Mouse (Mus musculus): ENCODE data around the gene Rnase1. TPM values are rescaled to one million over a fixed set of nuclear protein-coding genes. Genes with fewer than 3 reads are reported as not detected.
"Not testable (repeated sequence)": the region's sequence is repeated elsewhere in the genome, so short reads cannot be mapped to it uniquely, and the experiment has no call there.

Rnase1 gene
- total RNA-seq (2014; rRNA removed; ENCODE audit: low replicate concordance) (not detected in 2 replicates), polyA plus RNA-seq (2015; fragmentation: Nextera tagmentation; extraction: Ambion mirVana) (0.23 and 0.67 TPM in 2 replicates)

- no peak within 1 kb of the TSS for H3K27ac ChIP-seq (ENCODE audit: low read depth)
- no peaks in the 10 kb centered on the region for H3K36me3 ChIP-seq (replicated peaks; ENCODE audit: control insufficient read depth, insufficient read depth, low read length)
- no peak within 1 kb of the TSS for H3K4me3 ChIP-seq (ENCODE audit: low read depth, low read length)
- no peak for DNase-seq (ENCODE audit: low spot score)
- TF ChIP-seq CTCF (IDR thresholded peaks at IDR 0.05; ENCODE audit: low read depth): no peak
- no peak for TF ChIP-seq EP300 (IDR thresholded peaks at IDR 0.05; ENCODE audit: low read depth)
- no peak within 1 kb of the TSS for H3K9ac ChIP-seq (replicated peaks; ENCODE audit: low read depth, low read length)
- no peak within 1 kb of the TSS for H3K4me2 ChIP-seq (ENCODE audit: low read depth, low read length)
- WGBS: 52% methylated on average over 2 of the region's 2 CpGs
- H3K4me1 ChIP-seq (ENCODE audit: control insufficient read depth, insufficient read depth): peaks cover 13% of the 10 kb centered on the region
- no peaks in the 10 kb centered on the region for H3K27me3 ChIP-seq (ENCODE audit: control insufficient read depth, insufficient read depth, low read length)
- no peaks in the 10 kb centered on the region for H3K9me3 ChIP-seq (replicated peaks; ENCODE audit: control insufficient read depth, low read length)
- no peak for ATAC-seq (ENCODE audit: insufficient read depth, low read depth)
Measured at GRCm38 (mm10) chr14:51146685-51147084, at the start of gene Rnase1. Rnase1 (minus strand) TSS chr14:51146785.

- Histone ChIP-seq H3K9me3 (replicated peaks; ENCODE audit: control insufficient read depth, low read length) (no peaks in the 10 kb centered on the region), H3K4me2 (ENCODE audit: low read depth, low read length) (no peak overlapping the region), H3K27me3 (ENCODE audit: control insufficient read depth, insufficient read depth, low read length) (no peaks in the 10 kb centered on the region), H3K36me3 (replicated peaks; ENCODE audit: control insufficient read depth, insufficient read depth, low read length) (no peaks in the 10 kb centered on the region), H3K27ac (ENCODE audit: low read depth) (no peak overlapping the region), H3K4me3 (ENCODE audit: low read depth, low read length) (no peak overlapping the region), H3K4me1 (ENCODE audit: control insufficient read depth, insufficient read depth) (no peaks in the 10 kb centered on the region; the same call in 1 of the 2 replicates), H3K9ac (replicated peaks; ENCODE audit: low read depth, low read length) (no peak overlapping the region)
- peak; percentile 39; the same call in 1 of the 2 replicates for ATAC-seq (ENCODE audit: insufficient read depth, low read depth)
- peak; percentile 15 for DNase-seq (ENCODE audit: low spot score)
- 76% methylated on average over 4 of the region's 4 CpGs for WGBS
- TF ChIP-seq CTCF (IDR thresholded peaks at IDR 0.05; ENCODE audit: low read depth): no peak
- TF ChIP-seq EP300 (IDR thresholded peaks at IDR 0.05; ENCODE audit: low read depth): no peak
Measured at GRCm38 (mm10) chr14:51195681-51196080, 49.1 kb upstream of the Rnase1 start.

- not testable (repeated sequence) for H3K27ac ChIP-seq (ENCODE audit: low read depth); H3K4me3 ChIP-seq (ENCODE audit: low read depth, low read length); H3K27me3 ChIP-seq (ENCODE audit: control insufficient read depth, insufficient read depth, low read length); DNase-seq (ENCODE audit: low spot score); H3K4me1 ChIP-seq (ENCODE audit: control insufficient read depth, insufficient read depth); H3K9me3 ChIP-seq (replicated peaks; ENCODE audit: control insufficient read depth, low read length); H3K9ac ChIP-seq (replicated peaks; ENCODE audit: low read depth, low read length); H3K4me2 ChIP-seq (ENCODE audit: low read depth, low read length); ATAC-seq (ENCODE audit: insufficient read depth, low read depth); H3K36me3 ChIP-seq (replicated peaks; ENCODE audit: control insufficient read depth, insufficient read depth, low read length)
- 71% methylated on average over 2 of the region's 2 CpGs for WGBS
Measured at GRCm38 (mm10) chr14:51181051-51181450, 34.5 kb upstream of the Rnase1 start.

- DNase-seq (ENCODE audit: low spot score) (no peak), ATAC-seq (ENCODE audit: insufficient read depth, low read depth) (no peak)
- Histone ChIP-seq H3K9me3 (replicated peaks; ENCODE audit: control insufficient read depth, low read length) (no peaks in the 10 kb centered on the region), H3K4me2 (ENCODE audit: low read depth, low read length) (no peak overlapping the region), H3K4me3 (ENCODE audit: low read depth, low read length) (no peak overlapping the region), H3K27ac (ENCODE audit: low read depth) (no peak overlapping the region), H3K27me3 (ENCODE audit: control insufficient read depth, insufficient read depth, low read length) (no peaks in the 10 kb centered on the region), H3K9ac (replicated peaks; ENCODE audit: low read depth, low read length) (no peak overlapping the region), H3K4me1 (ENCODE audit: control insufficient read depth, insufficient read depth) (no peaks in the 10 kb centered on the region), H3K36me3 (replicated peaks; ENCODE audit: control insufficient read depth, insufficient read depth, low read length) (no peaks in the 10 kb centered on the region)
- no peak for TF ChIP-seq EP300 (IDR thresholded peaks at IDR 0.05; ENCODE audit: low read depth)
- TF ChIP-seq CTCF (IDR thresholded peaks at IDR 0.05; ENCODE audit: low read depth): no peak
- 74% methylated on average over 4 of the region's 4 CpGs for WGBS
Measured at GRCm38 (mm10) chr14:51173843-51174242, 27.3 kb upstream of the Rnase1 start.

- 57% methylated on average over 4 of the region's 4 CpGs for WGBS
- not testable (repeated sequence) for H3K9ac ChIP-seq (replicated peaks; ENCODE audit: low read depth, low read length); H3K36me3 ChIP-seq (replicated peaks; ENCODE audit: control insufficient read depth, insufficient read depth, low read length); H3K9me3 ChIP-seq (replicated peaks; ENCODE audit: control insufficient read depth, low read length); H3K4me2 ChIP-seq (ENCODE audit: low read depth, low read length); H3K27me3 ChIP-seq (ENCODE audit: control insufficient read depth, insufficient read depth, low read length); ATAC-seq (ENCODE audit: insufficient read depth, low read depth); H3K27ac ChIP-seq (ENCODE audit: low read depth); H3K4me3 ChIP-seq (ENCODE audit: low read depth, low read length); H3K4me1 ChIP-seq (ENCODE audit: control insufficient read depth, insufficient read depth); DNase-seq (ENCODE audit: low spot score)
Measured at GRCm38 (mm10) chr14:51172947-51173346, 26.4 kb upstream of the Rnase1 start.

GRCm38 (mm10) chr14:51172095-51172865 lies 25.7 kb upstream of the Rnase1 start:
- H3K27ac ChIP-seq (ENCODE audit: low read depth); H3K9me3 ChIP-seq (replicated peaks; ENCODE audit: control insufficient read depth, low read length); H3K27me3 ChIP-seq (ENCODE audit: control insufficient read depth, insufficient read depth, low read length); H3K36me3 ChIP-seq (replicated peaks; ENCODE audit: control insufficient read depth, insufficient read depth, low read length); H3K4me1 ChIP-seq (ENCODE audit: control insufficient read depth, insufficient read depth); H3K9ac ChIP-seq (replicated peaks; ENCODE audit: low read depth, low read length); H3K4me3 ChIP-seq (ENCODE audit: low read depth, low read length): not testable (repeated sequence)
- ATAC-seq (ENCODE audit: insufficient read depth, low read depth): peak; percentile 22; the same call in 1 of the 2 replicates
- H3K4me2 ChIP-seq (ENCODE audit: low read depth, low read length): 0 out of 2 replicates have a peak overlapping the region, but pooled peaks have one; percentile 21
- TF ChIP-seq CTCF (IDR thresholded peaks at IDR 0.05; ENCODE audit: low read depth): peak; percentile 70
- WGBS: 29% methylated on average over 9 of the region's 9 CpGs
- DNase-seq (ENCODE audit: low spot score): peak; percentile 22

Data from heart, postnatal 0 days (tissue).